ENCODE assay signal across 10 mouse cellular contexts in genomic region chr1:79696933-79697332, GRCm38 (mm10). TPM values are rescaled to one million over a fixed set of nuclear protein-coding genes. Genes with fewer than 3 reads are reported as not detected.
A peak's percentile ranks its signal among the peaks of the same experiment; 100 is the strongest.
DNase-seq lines count a peak whose midpoint lies in the region; ATAC-seq lines count a peak whose summit lies in the region.
"Had no signal": no experiment of that assay in that cellular context is flagged by ENCODE, and none has a peak within 500 bp of the region (broad histone marks: within the 10 kb centered on the region; RNA-seq: fewer than 3 reads in every experiment).

No protein-coding gene starts in this region.

- H3K9ac ChIP-seq in kidney, embryonic 16.5 days (replicated peaks; ENCODE audit: low read length), result no peak overlapping the region
- no peak overlapping the region for H3K9ac ChIP-seq in neural tube, embryonic 12.5 days
- H3K9ac ChIP-seq in neural tube, embryonic 15.5 days (replicated peaks), result no peak overlapping the region
- no peak overlapping the region for H3K9ac ChIP-seq in hindbrain, embryonic 13.5 days
- H3K9ac ChIP-seq: heart, embryonic 15.5 days had no signal

- H3K4me2 ChIP-seq in kidney, embryonic 16.5 days (replicated peaks; ENCODE audit: low read depth, low read length), result no peak overlapping the region
- no peak overlapping the region for H3K4me2 ChIP-seq in neural tube, embryonic 12.5 days (replicated peaks)
- H3K4me2 ChIP-seq in neural tube, embryonic 15.5 days, result no peak overlapping the region
- no peak overlapping the region for H3K4me2 ChIP-seq in hindbrain, embryonic 13.5 days
- H3K4me2 ChIP-seq: heart, embryonic 15.5 days had no signal

- H3K36me3 ChIP-seq in kidney, embryonic 16.5 days (ENCODE audit: insufficient read depth, low read length), result no peaks in the 10 kb centered on the region
- H3K36me3 ChIP-seq in neural tube, embryonic 12.5 days, result 0 out of 2 replicates have a peak, but pooled peaks cover 3% of the 10 kb centered on the region
- H3K36me3 ChIP-seq in neural tube, embryonic 15.5 days, result no peaks in the 10 kb centered on the region
- peaks cover 16% of the 10 kb centered on the region for H3K36me3 ChIP-seq in hindbrain, embryonic 13.5 days

- H3K4me3 ChIP-seq in kidney, embryonic 16.5 days (ENCODE audit: low read length), result no peak overlapping the region
- H3K4me3 ChIP-seq in neural tube, embryonic 12.5 days, result no peak overlapping the region
- H3K4me3 ChIP-seq in neural tube, embryonic 15.5 days (replicated peaks), result no peak overlapping the region
- no peak overlapping the region for H3K4me3 ChIP-seq in hindbrain, embryonic 13.5 days
- H3K4me3 ChIP-seq: heart, embryonic 15.5 days had no signal

- intact Hi-C loops in left cerebral cortex, postnatal 4 days (cut with DNase I), result no loop called here

- DNase-seq in kidney, adult 9 months, result no peak
- DNase-seq in B cell, adult 2 months, result no peak
- DNase-seq in left cerebral cortex, postnatal 4 days, result no peak
- no peak for DNase-seq in right cerebral cortex, adult 2 months (ENCODE audit: low spot score in 2 of 2)
- DNase-seq: thymus, adult 18-20 months had no signal

- no peak overlapping the region for H3K27ac ChIP-seq in kidney, embryonic 16.5 days (ENCODE audit: low read length)
- no peak overlapping the region for H3K27ac ChIP-seq in neural tube, embryonic 12.5 days
- no peak overlapping the region for H3K27ac ChIP-seq in neural tube, embryonic 15.5 days (replicated peaks)
- H3K27ac ChIP-seq in hindbrain, embryonic 13.5 days, result no peak overlapping the region
- H3K27ac ChIP-seq: heart, embryonic 15.5 days had no signal

- H3K9me3 ChIP-seq in kidney, embryonic 16.5 days (ENCODE audit: low read length), result 0 out of 2 replicates have a peak, but pooled peaks cover under 1% of the 10 kb centered on the region
- no peaks in the 10 kb centered on the region for H3K9me3 ChIP-seq in neural tube, embryonic 12.5 days
- H3K9me3 ChIP-seq in neural tube, embryonic 15.5 days (replicated peaks), result no peaks in the 10 kb centered on the region
- H3K9me3 ChIP-seq in hindbrain, embryonic 13.5 days, result no peaks in the 10 kb centered on the region
- H3K9me3 ChIP-seq: heart, embryonic 15.5 days had no signal

- no peaks in the 10 kb centered on the region for H3K27me3 ChIP-seq in kidney, embryonic 16.5 days (ENCODE audit: insufficient read depth, low read length)
- no peaks in the 10 kb centered on the region for H3K27me3 ChIP-seq in neural tube, embryonic 12.5 days (replicated peaks)
- H3K27me3 ChIP-seq in neural tube, embryonic 15.5 days (replicated peaks), result no peaks in the 10 kb centered on the region
- 0 out of 2 replicates have a peak, but pooled peaks cover 5% of the 10 kb centered on the region for H3K27me3 ChIP-seq in hindbrain, embryonic 13.5 days
- H3K27me3 ChIP-seq: heart, embryonic 15.5 days had no signal

- WGBS in kidney, embryonic 16.5 days, result 62% methylated on average over 5 of the region's 5 CpGs
- 63% methylated on average over 5 of the region's 5 CpGs for WGBS in neural tube, embryonic 12.5 days
- WGBS in neural tube, embryonic 15.5 days, result 70% methylated on average over 5 of the region's 5 CpGs
- 58% methylated on average over 5 of the region's 5 CpGs for whole genome bisulfite sequencing in hindbrain, embryonic 13.5 days

- ATAC-seq in kidney, embryonic 16.5 days (ENCODE audit: low FRiP score, low TSS enrichment), result peak; percentile 75; the same call in 1 of the 2 replicates
- ATAC-seq in neural tube, embryonic 12.5 days (ENCODE audit: low FRiP score, low read depth), result peak; percentile 35; the same call in 1 of the 2 replicates
- no peak for ATAC-seq in neural tube, embryonic 15.5 days (ENCODE audit: low FRiP score)
- ATAC-seq in hindbrain, embryonic 13.5 days (ENCODE audit: low FRiP score), result peak; percentile 57

- H3K4me1 ChIP-seq in kidney, embryonic 16.5 days (ENCODE audit: insufficient read depth, low read length), result peaks cover 10% of the 10 kb centered on the region; the same call in 1 of the 2 replicates
- H3K4me1 ChIP-seq in neural tube, embryonic 12.5 days, result 0 out of 2 replicates have a peak, but pooled peaks cover 6% of the 10 kb centered on the region
- H3K4me1 ChIP-seq in neural tube, embryonic 15.5 days, result peaks cover 8% of the 10 kb centered on the region
- H3K4me1 ChIP-seq in hindbrain, embryonic 13.5 days (replicated peaks), result peaks cover 12% of the 10 kb centered on the region

RNA-seq across cellular contexts. Expression of gene Ap1s3, which starts 25.2 kb away (rescaled TPM):
- 0.91 and 0.94 TPM in 2 replicates for polyA plus RNA-seq in kidney, embryonic 16.5 days (2015; fragmentation: Nextera tagmentation; extraction: Ambion mirVana)
- not detected in 2 replicates for polyA plus RNA-seq in neural tube, embryonic 12.5 days (2016; fragmentation: Nextera tagmentation; extraction: Ambion mirVana)
- polyA plus RNA-seq in neural tube, embryonic 15.5 days (2015; fragmentation: Nextera tagmentation; extraction: Ambion mirVana), result 0.13 and 0.95 TPM in 2 replicates
- polyA plus RNA-seq in hindbrain, embryonic 13.5 days (2015; fragmentation: Nextera tagmentation; extraction: Ambion mirVana), result 0.16 TPM in 1 of 2 replicates, not detected in the other
- total RNA-seq in left cerebral cortex, postnatal 4 days (2021), result 1 to 10 TPM; 1.6 to 2.8 TPM
